Mouse (Mus musculus) limb, embryonic 11.5 days (tissue): ENCODE results near the gene Slc48a1. TPM values are rescaled to one million over a fixed set of nuclear protein-coding genes. Genes with fewer than 3 reads are reported as not detected.

Experiments
- polyA plus RNA-seq: library from polyadenylated mRNA; unstranded; fragments of >200 nt; fragmentation: Nextera tagmentation; extraction: Ambion mirVana; gene quantifications from 2 replicates; pipeline ENCODE4 v1.2.1, GENCODE M21; 2014

Gene Slc48a1
- polyA plus RNA-seq, 1 experiment from 2014 or later, result 20.0 TPM

Other genes with a start within 250 kb of the Slc48a1 start
- 49.5 and 50.0 TPM in 2 replicates for gene Rpap3, start 72.7 kb upstream of the Slc48a1 start, polyA plus RNA-seq
- 0.25 TPM in 1 of 2 replicates, not detected in the other for gene Endou, start 47.2 kb upstream of the Slc48a1 start, polyA plus RNA-seq
- 3.4 and 3.9 TPM in 2 replicates for gene Rapgef3, start 10.5 kb upstream of the Slc48a1 start, polyA plus RNA-seq
- 25.4 and 26.8 TPM in 2 replicates for gene Hdac7, start 66.0 kb downstream of the Slc48a1 start, polyA plus RNA-seq
- 0.18 and 0.25 TPM in 2 replicates for gene Vdr, start 132.1 kb downstream of the Slc48a1 start, polyA plus RNA-seq
- gene Tmem106c, start 185.7 kb downstream of the Slc48a1 start, polyA plus RNA-seq, result 34.7 and 36.8 TPM in 2 replicates
- 237 and 243 TPM in 2 replicates for gene Col2a1, start 226.2 kb downstream of the Slc48a1 start, polyA plus RNA-seq